Mouse (Mus musculus) brain, adult 2 months (tissue): ENCODE measurements around the gene Tpt1.
A peak's percentile ranks its signal among the peaks of the same experiment; 100 is the strongest.
"Not testable (repeated sequence)": the region's sequence is repeated elsewhere in the genome, so short reads cannot be mapped to it uniquely, and the experiment has no call there.

Experiments used
- DNase-seq: peaks from one replicate; pipeline ENCODE4 v3.0.0; 2011; ENCODE audit warnings: low read depth, low spot score

The Tpt1 gene

DNA sequence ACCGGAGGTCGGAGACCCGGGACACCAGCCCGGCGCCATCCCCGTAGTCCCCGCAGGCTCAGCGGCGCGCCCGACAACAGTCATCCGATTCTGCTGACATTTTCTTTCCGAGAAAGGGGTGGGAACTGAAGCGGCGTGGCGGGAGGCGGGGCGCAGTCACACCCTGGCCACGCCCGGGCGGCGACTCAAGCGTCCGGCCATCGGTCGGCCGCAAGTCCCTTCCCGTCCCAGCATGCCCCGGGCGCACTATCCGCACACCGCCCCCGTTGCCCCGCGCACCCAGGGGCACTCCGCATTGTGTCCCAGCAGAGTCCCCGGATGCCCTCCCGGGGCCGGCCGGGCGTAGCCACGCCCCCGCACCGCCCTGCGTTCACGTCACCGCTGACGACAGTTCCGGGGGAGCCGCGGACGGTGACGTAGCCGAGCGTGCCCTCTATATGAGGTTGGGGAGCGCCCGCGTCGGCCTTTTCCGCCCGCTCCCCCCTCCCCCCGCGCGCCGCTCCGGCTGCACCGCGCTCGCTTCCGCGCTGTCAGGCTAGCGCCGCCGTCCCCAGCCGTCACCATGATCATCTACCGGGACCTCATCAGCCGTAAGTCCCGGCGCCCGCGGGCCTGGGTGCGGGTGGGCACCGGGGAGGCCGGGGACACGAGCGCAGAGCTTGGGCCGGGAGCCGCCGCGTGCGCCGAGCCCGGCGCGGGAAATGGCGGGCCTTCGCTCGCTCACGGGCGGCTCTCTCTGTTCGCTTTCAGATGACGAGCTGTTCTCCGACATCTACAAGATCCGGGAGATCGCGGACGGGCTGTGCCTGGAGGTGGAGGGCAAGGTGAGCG lies at the start of gene Tpt1:
Tpt1 (plus strand) TSS at position 227 of the 831 bp plus-strand sequence.
- DNase-seq, result peak; percentile 99

DNA sequence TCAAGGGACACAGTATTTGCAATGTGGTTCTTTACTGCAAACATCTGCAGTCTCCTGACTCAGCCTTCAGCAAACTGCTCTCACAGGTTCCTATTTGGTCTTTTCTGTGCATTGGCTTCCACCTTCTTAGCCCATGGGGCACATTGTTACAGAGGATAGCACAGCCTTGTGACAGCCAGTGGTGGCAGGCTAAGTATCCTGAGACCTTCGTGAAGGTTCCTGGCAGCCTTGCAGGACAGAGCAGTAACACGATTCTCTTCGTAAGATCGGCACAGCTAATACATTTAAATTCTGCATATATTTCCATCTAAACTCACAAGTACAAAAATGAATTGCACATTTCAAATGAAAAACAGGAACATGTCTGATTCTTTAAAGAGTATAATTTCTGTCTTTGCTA lies 49.0 kb upstream of the Tpt1 start:
- no peak for DNase-seq

DNA sequence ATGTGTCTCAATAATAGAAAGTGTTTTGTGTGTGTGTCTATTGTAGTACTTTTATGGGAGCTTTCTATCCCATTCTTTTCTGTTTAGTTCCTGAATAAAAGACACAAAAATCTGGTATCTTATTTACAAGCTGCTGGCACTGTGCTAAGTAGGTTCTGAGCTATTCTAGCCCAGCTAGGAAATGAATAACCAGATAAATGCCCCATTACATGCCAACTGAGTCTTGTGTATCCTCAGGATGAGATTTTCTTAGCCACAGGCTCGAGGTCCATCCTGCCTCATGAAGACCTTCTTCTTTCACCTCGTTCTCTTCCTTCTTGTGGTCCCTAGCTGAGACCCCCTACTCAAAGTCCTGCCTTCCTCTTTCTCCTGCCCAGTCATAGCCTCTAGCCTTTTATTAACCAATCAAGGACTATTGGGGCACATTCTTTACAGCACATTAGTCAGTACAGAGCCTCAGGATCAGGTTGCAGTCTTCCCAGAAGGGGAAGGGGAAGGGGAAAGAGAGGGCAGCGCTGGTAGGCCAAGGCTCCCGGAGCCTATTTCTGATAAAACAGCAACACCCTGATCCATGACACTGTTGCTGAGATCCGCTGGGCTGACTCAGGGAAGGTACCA lies 47.0 kb upstream of the Tpt1 start:
- no peak for DNase-seq

DNA sequence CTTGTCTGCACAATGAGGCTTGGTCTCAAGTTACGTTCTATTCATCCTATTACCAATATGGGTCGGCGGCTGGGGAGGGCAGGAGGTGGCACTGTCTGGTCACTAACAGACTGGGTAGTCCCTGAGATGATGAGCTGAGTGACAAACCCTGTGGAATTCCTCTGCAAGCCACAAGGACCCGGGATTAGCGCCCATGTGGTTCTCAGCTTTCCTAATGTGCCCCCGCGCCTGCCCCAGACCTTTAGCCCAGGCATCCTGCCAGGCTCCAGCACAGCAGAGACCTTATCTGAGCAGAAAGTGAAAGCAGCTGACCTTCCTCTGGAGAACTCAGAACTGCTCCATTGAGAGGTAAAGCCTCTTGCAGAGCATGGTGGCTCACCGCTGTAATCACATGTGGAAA lies 37.1 kb upstream of the Tpt1 start:
- DNase-seq, result no peak

DNA sequence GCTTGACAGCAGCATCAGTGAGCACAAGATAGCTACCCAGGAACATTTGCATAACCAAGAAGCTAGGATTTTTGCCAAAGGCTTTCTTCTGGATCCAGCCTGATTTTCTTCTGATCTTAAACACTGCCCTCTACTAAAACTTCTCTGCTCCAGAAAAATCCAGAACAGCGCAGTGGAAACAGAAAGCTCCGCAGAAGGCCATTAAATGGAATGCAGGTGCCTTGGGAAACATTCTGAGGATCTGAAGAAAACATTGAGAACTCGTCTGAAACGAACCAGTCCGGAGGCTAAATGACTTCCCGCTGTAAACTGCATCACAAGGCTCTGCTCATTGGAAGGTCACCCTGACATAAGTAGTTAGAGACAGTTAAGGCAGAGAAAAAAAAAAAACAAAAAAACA lies 35.0 kb upstream of the Tpt1 start:
- DNase-seq, result no peak

DNA sequence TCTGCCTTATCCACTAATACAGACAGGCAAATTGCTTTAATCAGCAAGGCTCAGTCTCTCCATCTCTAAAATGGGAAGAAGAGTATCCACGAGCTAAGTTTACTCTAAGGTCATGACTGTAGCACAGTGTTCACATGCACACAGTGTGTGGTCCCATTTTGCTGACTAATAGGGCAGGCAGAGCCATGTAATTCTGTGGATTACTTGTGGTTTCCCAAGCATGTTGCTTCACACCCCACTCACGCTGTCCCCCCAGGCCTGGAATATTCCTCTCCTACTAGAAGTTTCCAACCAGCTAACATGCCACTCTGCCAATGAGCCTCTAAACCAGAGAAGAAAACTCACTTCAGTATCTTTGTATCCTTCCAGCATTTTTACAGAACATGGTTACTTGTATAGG lies 26.4 kb upstream of the Tpt1 start:
- DNase-seq, result no peak

DNA sequence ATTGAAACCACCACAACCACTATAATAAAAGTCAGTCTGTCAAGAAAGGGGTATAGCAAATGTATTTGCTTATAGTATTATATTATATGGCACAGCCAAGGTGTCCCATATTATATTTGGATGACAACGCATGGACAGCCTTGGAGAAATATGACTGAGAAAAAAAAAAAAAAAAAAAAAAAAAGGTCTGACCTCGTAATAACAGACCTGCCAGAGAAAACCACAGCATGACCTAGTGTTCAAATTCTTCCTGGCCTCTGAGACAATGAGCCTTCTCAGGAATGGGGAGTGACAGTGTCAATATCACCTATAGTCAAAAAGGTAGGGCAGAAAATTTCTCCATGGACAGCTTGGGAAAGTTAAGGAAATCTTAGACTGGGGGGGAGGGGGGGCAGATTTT lies 25.6 kb upstream of the Tpt1 start:
- no peak for DNase-seq

DNA sequence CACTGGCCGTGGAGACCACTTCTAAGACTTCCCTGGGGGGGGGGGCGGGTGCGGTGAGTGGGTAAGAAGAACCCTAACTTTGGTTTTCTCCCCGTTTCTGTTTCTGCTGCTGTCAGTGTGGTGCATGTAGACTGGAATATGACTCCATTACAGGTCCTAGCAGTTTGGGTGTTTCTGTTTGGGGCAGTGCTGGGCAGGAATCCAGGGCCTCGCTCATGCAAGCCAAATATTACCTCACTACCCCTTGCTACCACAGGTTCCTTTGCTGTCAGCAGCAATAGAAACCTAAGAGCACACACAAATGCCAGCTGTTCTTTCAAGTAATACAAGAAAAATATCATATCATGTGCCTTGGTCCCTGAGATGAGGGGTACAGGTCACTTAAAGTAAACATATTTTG lies 24.9 kb upstream of the Tpt1 start:
- DNase-seq, result no peak

DNA sequence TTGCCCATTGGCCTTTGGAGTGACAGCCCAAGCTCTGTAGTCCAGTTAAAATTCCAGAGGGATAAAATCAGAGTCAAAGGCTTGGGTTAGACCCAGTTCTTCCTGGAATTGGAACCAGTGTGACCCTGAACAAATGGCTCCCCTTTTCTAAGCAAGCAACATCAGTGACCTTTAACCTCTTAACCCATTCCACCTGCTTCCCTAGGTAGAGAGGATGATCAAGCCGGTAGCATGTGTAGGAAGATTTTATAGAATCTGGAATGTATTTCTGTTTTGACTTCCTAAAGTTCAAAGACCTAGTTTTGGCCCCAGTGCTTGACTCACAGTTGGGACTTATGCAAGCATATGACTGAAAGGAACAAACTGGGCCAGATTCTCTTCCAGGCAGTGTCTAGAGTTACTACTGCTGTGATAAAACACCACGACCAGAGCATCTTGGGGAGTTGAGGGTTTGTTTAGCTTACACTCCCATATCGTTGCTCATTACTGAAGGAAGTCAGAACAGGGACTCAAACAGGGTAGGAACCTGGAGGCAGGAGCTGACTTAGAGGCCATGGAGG lies 18.0 kb upstream of the Tpt1 start:
- DNase-seq, result no peak

DNA sequence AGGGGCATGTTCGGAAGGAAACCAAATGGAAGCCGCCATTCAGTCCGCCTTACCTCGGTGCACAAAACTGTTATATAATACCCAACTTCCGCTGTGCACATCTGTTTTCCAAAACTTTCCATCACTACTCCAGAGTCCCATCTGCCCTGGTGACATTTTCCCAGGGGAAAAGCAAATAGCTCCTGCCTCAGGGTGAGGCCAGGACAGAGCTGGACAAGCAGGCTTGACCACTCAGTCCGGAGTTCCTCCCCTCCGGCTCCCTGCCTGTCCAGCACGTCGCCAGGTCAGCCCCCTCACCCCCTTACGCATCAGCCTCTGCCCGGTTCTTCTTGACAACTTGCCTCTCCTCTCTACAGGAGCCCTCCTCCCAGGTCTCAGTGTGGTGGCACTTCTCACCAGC lies 16.7 kb upstream of the Tpt1 start:
- no peak for DNase-seq

DNA sequence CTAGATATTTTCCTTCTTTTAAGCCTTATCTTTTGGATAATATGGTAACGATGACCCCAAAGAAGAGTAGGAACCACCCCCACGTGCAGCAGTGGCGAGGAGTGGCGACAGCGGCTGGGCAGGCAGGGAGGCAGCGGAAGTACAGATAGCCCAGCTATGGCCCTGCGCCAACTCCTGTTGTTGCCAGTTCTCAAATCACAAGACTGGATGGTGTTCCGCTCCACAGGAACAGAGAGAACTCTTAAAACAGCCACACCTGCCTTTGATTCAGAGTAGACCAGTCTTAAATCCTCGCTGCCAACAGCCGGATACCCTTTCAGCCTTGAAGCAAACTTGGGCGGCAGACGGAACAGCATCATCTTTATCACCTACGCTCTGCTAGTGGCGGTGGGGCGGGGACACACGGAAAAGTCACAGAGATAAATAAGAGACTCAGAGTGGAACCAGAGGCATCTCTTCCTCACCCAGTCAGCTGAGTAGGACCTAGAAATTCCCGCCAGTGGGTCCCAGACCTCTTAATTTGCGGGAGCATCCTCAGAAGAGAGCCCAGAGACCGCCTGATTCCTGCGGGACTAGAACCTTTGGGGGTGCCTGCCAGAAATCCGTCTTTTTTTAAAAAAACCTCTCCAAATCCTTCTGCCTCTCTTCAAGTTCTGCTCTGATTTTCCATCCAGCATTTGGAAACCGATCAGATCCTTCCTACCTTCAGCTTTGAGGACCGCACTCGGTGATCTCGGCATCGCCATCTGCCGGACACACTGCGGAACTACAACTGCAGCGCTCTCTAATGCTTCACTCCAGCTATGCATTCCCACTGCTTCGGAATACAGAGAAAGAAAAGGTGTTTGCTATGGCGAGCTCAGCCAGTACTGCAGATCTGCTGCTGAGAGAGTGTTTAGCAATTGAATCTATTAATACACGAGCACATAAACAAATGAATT lies 15.8 kb upstream of the Tpt1 start:
- DNase-seq, result peak; percentile 94

DNA sequence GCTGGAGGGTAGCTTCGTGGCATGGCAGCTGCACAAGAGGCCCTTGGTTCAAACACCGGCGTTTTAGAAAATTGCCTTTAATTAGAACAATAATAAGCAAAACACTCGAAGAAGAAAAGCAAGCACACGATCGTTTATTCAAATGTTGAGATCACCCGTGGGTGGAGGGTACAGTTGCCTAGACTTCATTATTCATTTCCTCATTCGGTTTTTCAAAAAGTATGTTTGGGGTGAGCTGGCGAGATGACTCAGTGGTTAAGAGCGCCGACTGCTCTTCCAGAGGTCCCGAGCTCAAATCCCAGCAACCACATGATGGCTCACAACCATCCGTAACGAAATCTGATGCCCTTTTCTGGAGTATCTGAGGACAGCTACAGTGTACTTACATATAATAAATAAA lies 15.1 kb upstream of the Tpt1 start:
- DNase-seq, result not testable (repeated sequence)

DNA sequence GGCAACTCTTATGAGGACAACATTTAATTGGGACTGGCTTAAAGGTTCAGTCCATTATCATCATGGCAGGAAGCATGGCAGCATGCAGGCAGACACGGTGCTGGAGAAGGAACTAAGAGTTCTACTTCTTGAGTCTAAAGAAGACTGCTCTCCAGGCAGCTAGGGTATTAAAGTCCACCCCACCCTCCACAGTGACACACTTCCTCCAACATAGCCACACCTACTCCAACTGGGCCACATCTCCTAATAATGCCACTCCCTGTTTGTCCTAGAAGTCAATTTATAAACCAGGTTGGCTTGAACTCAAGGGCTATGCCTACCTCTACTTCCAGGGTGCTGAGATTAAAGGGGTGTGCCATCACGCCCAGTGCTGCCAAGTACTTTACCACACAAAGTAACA lies 12.9 kb upstream of the Tpt1 start:
- no peak for DNase-seq

DNA sequence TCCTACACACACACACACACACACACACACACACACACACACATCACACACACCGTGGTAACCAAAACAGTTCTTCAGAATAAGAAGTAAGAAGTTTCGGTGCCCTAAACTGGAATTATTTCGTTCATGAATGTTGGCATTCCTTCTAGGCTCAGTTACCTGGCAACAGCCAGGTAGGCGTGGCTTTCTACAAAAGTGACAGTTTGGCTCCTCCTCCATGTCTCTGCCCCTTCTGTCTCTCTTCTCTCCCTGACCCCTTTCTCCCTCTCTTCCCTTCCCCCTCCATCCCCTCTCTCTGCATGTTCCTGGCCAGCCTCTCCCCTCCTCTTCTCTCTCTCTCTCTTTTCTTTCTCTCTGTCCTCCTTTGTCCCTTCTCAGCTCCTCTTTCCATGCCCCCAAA lies 11.9 kb upstream of the Tpt1 start:
- DNase-seq, result no peak

DNA sequence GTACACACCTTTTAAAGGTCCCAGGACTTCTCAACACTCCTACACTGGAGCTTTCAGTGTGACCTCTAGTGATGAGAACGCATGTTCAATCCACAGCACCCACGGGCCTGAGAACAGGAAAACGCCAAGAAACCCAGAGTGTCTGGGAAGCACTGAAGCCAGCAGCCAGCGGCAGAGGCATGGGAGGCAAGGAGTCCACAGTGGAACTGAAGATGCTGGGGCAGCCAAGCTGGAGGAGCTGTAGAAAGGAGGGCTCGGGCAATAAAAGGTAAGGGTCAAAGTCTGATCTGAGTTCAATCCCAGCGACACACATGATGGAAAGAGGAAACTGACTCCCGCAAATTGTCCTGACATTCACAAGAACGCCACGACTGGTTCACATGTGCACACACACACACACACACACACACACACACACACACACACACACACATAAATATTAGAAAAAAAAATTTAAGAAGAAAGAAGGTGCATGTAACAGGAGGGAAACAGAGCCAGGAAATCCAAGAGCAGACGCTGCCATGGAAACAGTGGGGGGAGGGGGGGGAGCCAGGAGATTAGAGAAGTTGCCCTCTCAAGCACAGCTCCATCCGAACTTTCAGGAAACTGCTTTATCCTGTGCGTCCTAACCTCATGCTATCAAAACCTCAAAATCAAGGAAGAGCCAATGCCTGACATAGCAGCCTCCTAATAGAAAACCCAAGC lies 11.2 kb upstream of the Tpt1 start:
- DNase-seq, result no peak

DNA sequence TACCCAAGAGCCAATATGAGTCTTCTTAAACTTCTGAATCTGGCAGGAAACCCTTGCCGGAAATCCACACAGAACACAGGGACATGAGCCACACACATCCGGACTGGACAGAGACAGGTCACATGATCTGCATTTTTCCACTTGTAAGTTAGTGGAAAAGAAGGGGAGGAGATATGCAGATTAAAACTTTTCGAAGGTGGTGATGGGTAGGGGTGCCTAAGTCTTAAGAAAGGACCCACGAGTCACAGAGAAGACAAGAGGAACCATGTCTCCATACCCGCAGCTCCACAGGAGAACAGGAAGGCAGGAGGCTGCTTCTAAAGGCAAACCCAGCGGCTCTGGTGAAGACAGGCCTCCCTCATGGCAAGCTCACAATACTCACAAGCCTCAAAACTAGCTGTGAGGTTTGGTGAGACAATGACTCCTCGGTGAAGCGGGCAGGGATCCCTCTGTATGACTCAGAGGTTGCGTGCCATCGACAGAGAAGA lies 10.6 kb upstream of the Tpt1 start:
- DNase-seq, result peak; percentile 80

DNA sequence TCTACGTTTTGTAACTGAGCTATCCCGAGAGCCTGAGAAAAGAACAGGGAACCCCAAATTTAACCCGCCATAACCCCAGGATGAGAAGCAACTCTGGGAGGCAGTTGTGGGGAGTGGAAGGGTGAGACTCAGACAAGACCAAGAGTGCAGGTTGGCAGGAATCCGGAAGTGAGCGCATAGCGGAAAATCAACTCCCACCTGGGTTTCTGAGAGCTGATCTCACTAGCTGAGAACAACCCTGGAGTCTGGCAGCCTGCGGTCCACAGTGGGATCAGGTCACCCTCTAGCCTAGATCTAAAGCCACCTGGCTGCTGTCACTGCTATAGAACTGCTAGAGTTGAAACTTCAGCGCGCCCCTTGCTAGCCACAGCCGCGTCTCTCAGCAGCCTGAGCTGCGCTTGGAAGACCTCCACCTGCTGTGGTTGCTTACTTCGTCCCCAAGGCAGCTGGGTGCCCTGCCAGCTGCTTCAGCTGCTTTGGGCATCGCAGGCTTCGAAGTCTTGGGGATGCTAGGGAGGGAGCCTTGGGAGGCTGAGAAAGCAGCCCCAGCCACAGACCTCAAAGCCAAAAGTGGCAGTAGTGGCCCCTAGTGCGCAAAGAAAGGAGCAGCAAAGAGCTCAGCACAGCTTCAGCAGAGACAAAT lies 10.0 kb upstream of the Tpt1 start:
- no peak for DNase-seq

DNA sequence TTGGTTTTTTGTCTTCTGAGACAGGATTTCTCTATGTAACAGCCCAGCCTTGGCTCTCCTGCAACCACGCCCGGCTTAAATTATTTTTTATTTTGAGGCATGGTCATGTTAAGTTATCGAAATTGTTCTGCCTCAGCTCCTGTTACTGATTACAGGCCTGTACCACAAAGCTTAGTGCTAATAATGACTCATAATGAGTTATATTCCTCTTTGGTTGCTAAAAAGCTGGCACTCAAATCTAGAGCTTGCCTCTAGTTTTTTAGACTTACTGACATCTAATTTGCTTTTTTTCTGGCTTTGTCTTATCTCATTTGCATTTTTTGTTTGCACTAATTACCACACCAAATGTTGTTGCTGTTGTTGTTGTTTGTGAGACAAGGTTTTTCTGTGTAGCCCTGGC lies 8.3 kb upstream of the Tpt1 start:
- no peak for DNase-seq

DNA sequence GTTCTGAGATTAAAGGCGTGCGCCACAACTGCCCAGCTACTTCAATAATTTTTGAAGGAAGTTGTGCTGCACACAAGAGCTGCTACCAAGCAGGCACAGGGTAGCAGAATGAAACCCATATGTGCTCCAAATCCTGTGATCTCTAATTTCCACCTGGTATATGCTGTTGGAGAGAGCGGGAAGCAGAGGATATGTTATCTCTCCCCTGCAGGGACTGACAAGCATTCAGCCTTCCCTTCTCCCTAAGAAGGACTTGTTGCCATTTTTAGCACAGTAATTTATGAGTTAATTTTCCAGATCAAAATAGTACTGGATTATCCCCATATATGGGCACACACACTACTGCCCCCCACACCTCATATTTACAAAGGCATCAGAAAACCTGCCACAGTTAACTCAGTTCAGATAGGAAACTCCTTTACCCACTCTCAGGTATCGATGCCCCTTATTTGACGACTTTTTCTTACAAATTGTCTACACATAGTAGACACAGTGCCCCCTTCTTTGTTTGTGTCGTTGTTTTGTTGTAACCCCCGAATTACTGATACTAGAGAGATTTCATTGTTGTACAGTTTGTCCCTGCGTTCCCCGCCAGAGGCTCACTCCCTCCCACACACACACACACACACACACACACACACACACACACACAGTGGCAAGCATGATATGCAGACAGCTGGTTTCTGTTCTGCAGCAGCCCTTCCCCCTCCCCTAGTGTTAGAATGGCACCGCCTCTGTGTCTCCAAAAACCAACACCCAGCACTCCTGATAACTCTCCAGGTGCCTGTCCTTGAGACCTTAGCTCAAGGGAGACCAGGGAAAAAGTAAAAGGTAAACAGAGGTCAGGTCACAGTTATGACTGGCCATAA lies 7.6 kb upstream of the Tpt1 start:
- DNase-seq, result no peak

DNA sequence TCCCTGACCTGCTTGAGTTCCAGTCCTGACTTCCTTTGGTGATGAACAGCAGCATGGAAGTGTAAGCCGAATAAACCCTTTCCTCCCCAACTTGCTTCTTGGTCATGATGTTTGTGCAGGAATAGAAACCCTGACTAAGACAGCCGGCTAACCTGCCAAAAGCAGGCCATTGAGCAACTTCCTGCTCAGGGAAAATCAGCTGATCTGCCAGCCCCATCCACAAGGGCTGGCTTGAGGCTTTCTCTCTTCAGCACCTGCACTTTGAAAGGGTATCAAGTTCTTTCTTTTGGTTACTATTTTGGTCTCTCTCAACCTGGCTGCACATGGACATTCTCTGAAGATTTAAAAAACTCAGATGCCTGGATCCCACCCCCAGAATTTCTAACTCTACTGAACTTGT lies 3.1 kb upstream of the Tpt1 start:
- not testable (repeated sequence) for DNase-seq
